Mouse (Mus musculus) left cerebral cortex, adult 18-20 months (tissue): ENCODE measurements around the gene Il9r. TPM values are rescaled to one million over a fixed set of nuclear protein-coding genes. Genes with fewer than 3 reads are reported as not detected.

Source experiments
- DNase-seq, 2 experiments: peaks; one replicate each; pipeline ENCODE4 v3.0.0; 2021 to 2022; ENCODE audit warnings: low spot score in 2 of 2, mixed read lengths in 1 of 2
- long read RNA-seq, 2 experiments: library from polyadenylated mRNA; stranded (forward); transcript quantifications; one replicate each; pipeline ENCODE4 v2.0.0; 2021
- total RNA-seq, 2 experiments: library from RNA; stranded (reverse); gene quantifications; 2 replicates each; pipeline ENCODE4 v1.2.3; 2021

Gene Il9r
- not detected for total RNA-seq
- long read RNA-seq, experiment 1: 0 reads
- long read RNA-seq, experiment 2: 0 reads

DNA sequence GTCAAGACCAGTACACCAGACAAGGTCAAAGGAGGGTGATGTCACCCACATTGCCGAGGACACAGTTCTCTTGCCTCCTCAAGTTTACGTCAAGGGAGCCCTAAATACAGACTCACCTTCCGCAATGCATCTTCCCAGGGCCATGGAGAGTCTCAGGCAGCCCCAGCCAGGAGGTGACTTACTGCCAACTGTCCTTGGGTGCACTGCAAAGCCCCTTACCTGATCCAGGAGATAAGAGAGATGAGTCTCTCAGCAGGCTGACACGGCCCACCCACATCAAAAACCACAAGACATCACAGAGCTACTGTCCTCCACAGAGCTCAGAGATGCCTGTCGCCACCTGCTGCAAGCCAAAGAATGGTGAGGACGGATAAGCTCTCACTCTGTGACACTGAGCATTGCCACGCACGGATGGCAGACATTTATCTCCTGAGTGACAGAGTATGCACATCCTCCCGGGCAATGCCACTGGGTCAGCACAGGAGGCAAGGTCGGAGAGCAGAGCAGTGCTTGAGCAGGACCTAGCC is at the start of gene Il9r:
Il9r (minus strand) TSS at position 205 of the 527 bp plus-strand sequence.
- no peak for DNase-seq

DNA sequence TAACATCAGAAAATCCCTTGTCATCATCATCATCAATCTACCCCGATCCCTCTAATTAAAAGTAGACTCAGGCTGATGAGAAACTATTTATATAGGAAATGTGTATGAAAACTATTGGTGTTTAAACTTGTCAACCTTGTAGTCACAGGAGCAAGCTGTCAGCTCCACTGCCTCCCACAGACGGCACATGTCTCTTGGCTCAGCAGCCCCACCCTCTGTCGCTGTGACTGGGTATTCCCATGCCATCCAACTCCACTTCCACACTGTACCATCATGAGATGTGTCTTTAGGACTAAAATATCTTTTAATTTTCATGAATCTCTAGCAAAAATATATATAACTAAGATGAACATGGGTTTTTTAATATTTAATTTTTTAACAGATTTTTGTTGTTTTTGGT is 48.3 kb upstream of the Il9r start:
- DNase-seq: no peak

DNA sequence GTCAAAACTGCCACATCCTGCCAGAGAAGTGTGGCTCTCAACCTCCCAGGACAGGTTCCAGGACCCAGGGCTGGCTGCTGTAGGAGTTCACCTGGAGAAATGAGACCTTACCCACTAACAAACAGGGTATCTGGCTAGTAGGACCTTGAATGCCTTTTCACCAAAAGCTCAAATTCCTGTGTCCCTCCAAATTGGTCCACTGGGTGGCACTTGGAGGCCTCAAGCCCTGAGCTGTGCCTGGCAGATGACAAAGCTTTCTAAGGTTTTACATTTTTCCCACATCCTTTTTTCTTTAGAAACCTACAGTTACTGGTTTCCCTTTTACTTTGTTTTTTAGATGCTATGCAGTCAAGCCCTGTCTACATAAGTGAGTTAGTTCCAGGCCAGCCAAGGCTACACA is 47.0 kb upstream of the Il9r start:
- no peak for DNase-seq

GRCm38 (mm10) chr11:32245614-32246013 is 45.5 kb upstream of the Il9r start:
- no peak for DNase-seq

GRCm38 (mm10) chr11:32244617-32245016 is 44.5 kb upstream of the Il9r start:
- DNase-seq: no peak

DNA sequence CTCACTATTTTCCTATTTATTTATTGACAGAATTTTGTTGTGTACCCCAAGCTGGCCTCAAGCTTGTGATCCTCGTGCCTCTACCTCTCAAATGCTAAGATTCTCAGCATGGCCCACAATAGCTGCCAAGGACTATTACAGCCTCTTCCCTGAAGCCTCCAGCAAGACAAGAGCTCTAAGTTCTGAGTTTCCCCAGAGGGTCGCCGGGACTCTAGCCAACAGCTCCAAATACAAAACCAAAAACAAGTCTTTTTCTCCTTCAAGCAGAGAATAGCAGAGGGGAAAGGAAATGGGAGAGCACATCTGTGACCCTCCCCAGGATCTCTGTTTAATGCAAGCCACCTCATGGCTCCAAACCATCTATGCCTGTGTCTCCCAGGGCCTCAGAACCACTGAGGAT is 44.0 kb upstream of the Il9r start:
- DNase-seq: no peak

- DNase-seq: peak in 1 of 2 experiments; percentile 72
These were observed 43.3 kb upstream of the Il9r start for GRCm38 (mm10) chr11:32243205-32243955.

- no peak for DNase-seq
These were observed 42.1 kb upstream of the Il9r start for GRCm38 (mm10) chr11:32242209-32242608.

DNA sequence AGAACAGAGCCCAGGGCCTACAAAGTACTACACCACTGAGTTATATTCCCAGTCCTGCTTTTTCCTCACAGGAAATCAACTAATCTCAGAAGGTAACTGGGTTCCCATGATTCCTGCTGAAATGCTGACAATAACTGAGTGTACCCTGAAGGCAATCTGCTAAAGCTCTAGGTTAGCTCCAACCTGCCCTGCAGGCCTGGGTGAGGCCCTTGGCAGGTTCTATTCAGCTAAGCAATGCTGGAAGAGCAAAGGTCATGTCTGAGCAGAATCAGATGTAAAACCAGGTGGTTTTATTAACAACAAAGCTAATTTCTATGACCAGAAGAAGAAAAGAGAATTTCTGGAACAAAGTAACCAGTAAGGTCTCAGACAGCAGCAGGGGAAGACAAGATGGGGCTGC is 41.3 kb upstream of the Il9r start:
- DNase-seq: no peak

DNA sequence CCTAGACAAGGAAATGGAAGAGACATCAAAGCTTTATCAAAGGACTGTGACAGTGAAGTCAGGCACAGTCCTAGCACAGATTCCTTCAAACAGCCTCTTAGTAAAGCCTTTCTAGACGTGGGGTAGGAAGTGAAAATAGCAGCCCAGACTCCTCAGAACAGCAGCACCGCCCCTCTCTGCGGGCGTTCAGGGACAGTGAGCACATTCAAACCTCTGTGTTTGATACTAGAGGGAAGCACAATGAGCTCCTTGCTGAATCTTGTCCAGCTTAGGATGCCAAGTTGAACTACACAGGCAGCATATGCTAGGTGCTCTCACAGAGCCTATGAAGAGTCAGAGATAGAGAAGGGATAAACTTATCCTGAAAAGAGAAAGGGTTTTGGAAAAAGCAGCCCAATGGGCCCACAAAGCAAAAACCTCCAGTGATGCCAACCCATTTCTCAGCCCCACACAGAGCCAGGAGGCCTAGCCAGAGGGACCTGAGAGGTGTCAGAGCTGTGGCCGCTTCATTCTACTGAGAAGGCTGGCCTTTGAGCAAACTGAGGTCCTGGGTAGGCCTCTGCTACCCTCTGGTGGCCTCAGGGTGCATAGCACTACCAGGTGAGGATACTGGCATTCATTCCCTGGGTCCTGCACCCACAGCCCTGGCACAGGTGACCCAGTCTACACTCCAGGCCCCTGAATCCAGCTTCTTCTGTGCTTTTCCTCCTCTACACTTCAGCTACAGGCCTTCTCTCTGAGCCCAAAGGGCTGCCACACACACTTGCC is 38.2 kb upstream of the Il9r start:
- DNase-seq: peak; percentile 74 to 77

DNA sequence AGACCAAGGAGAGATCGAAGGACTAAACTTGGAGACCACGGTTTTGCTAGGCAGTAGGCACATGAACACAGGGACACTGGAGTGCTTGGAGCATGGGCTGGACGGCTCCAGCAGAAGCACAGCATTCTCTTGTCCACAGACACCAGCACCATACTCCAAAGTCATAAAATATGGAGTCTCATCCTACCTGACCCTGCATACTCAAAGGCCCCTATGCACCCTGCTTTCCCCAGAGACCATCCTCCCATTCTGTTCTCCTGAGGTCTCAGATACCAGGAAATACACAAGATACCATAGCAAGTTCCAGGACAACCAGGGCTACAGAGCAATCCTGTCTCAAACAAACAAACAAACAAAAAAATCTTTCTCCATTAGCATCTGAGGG is 37.3 kb upstream of the Il9r start:
- no peak for DNase-seq

DNA sequence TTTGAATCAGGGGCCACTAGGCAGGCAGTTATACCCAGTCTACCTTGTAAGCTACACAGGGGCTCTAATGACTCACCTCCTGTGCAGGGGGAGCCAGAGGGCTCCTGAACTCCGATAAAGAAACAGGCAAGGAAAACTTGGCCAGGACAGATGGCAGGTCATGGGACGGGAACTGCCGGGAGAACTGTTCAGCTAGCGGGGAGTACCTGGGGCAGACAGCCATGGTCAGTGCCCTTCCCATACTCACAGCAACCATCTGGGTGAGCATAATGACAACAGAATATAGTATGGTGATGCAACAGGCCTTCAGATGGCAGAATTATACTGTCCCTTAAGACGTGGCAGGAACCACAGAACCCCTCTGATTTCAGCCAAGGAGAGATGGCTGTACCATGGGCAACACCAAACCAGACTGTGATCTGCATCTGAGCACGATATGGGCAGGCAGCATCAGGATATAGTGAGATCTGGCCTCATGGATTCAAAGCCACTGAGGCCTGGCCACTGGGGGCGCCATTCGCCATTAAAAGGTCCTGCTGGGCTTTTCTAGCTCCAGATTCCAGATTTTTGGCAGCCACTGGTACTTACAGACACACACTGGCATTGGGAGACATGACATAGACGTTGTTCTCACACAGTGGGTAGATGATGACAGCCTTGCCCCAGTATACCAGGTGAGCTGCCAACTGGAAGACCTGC is 36.8 kb upstream of the Il9r start:
- DNase-seq: no peak

- DNase-seq: no peak
These were observed 36.1 kb upstream of the Il9r start for GRCm38 (mm10) chr11:32236132-32236531.

- DNase-seq: peak; percentile 58 to 76
These were observed 35.6 kb upstream of the Il9r start for GRCm38 (mm10) chr11:32235646-32236045.

- no peak for DNase-seq
These were observed 34.9 kb upstream of the Il9r start for GRCm38 (mm10) chr11:32234816-32235485.

DNA sequence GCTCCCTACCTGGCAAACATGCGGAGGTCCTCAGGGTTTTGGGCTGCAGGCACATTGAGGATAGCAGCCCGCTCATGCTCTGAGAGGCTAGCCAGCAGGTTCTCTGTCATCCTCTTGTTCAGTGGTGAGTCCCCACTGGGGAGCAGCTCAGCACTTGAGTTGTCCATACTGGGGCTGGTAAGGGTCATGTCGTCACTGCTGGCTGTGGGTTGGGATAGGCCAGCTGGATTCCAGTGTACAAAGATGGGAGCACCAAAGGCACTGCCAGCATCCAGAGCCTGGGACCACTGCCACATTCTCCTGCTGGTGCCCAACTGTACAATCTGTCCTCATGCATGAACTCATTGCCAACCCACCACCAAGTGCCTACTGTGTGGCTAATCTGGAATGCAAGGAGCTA is 33.8 kb upstream of the Il9r start:
- no peak for DNase-seq

DNA sequence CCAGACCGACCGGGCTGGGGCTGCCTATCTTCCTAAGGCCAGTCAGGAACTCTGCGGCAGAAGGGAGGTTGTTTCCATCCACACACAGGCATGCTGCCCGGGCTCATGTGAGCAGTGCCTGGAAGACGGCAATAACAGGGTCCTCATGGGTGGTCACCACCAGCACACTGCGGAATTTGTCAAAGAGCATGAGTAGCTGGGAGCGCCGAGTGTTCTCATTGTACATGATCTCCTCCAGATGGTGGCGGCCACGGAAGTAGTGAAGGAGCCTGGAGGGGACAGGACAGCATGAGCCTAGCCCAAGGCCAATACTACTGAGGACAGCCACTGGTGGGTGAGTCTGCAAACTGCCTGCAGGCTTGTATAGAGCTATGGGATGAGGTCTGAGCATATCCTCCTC is 32.8 kb upstream of the Il9r start:
- no peak for DNase-seq

DNA sequence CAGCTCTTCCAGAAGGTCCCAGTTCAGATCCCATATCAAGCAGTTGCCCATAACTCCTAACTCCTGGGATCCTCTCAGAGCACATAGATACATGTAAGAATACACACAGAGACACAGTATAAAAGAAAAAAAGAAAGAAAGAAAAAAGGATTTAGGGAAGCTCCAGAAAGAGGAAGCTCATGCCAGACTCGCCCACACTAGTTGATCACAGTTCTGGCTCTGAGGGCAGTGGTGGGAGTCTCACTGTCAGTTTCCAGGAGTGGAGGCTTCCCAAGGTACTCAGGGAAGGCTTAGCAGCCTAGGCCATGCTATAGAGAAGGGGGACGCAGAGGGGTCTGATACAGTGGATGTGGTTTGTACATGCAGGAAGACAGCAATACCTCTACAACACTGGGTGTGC is 31.0 kb upstream of the Il9r start:
- peak in 1 of 2 experiments; percentile 73 for DNase-seq

DNA sequence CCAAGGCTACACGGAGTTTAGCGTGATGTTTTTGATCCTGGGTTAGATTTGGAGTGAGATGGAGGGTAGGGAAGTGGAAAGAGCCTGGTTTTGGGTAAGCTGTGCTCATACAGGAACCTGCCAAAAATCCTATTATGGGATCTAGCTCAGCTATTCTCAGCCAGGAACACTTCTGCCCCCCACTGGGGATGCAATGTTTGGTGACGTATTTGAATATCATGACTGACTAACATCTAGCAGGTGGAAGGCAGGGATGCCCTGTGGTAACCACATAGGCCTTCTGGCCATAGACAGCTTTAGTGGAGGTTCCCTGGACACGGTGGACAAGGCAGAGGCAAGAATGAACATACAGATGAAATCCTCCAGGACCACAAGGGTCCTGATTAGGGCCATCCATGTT is 30.1 kb upstream of the Il9r start:
- peak; percentile 62 to 63 for DNase-seq

- no peak for DNase-seq
These were observed 28.3 kb upstream of the Il9r start for GRCm38 (mm10) chr11:32228292-32228845.

GRCm38 (mm10) chr11:32227555-32227954 is 27.5 kb upstream of the Il9r start:
- DNase-seq: no peak
